Mouse (Mus musculus): ENCODE results near the gene Zbed5. TPM values are rescaled to one million over a fixed set of nuclear protein-coding genes. Genes with fewer than 3 reads are reported as not detected.
A peak's percentile ranks its signal among the peaks of the same experiment; 100 is the strongest.

The Zbed5 gene
- polyA plus RNA-seq, 1 experiment from 2014 or later: 6.9 TPM

DNA sequence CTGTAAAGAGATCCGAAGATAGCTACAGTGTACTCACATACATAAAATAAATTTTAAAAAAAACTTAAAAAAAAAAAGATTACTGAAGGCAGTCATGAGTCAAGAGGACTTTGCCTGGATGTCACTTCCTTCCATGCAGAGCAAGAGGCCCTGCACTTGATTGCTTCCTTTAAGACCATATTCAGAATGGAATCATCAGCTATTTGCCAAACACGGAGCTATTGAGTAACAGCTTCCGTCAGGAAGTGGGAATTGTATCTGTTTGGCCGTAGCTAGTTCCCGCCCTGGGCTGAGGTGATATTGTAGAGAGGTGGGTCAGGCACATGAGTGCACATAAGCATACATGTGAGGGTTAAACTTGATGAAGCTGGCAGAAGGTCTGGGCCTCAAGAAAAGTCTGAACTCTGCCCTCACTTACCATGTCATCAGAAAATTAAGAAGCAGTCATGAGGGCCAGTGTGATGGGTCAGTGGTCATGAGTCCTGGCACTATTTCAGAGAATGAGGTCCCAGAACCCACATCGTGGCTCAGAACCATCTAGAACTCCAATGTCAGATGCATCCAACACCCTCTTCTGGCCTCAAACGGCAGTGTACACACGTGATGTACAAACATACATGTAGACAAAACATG, 29.4 kb downstream of the Zbed5 start:
- no peak overlapping the region for H3K4me2 ChIP-seq
- no peaks in the 10 kb centered on the region for H3K27me3 ChIP-seq (ENCODE audit: insufficient read depth, low read length)
- no peak overlapping the region for H3K27ac ChIP-seq (ENCODE audit: low read depth)
- no peak for TF ChIP-seq CTCF (IDR thresholded peaks at IDR 0.05; ENCODE audit: low read depth)
- H3K9ac ChIP-seq: no peak overlapping the region
- no peak overlapping the region for H3K4me3 ChIP-seq (ENCODE audit: low read depth, low read length)
- H3K9me3 ChIP-seq (ENCODE audit: low read depth, low read length): no peaks in the 10 kb centered on the region
- no peaks in the 10 kb centered on the region for H3K4me1 ChIP-seq (ENCODE audit: insufficient read depth)
- whole genome bisulfite sequencing: 77% methylated on average over 8 of the region's 8 CpGs
- H3K36me3 ChIP-seq (ENCODE audit: insufficient read depth): no peaks in the 10 kb centered on the region
- ATAC-seq (ENCODE audit: insufficient read depth): no peak
- DNase-seq: no peak

DNA sequence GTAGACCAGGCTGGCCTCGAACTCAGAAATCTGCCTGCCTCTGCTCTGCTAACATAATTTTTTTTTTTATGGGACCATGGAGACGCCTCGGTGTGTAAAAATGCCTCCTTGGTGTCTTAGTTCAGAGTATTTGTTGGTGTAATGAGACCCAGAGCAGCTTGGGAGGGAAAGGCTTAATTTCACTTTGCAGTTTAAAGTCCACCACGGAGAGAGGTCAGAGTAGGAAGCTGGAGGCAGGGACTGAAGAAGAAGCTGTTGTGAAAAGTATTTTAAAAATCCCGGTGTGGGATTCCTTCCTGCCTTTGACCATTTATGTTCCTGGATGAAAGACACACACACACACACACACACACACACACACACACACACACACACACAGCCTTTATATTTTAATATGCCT, 30.4 kb downstream of the Zbed5 start:
- Histone ChIP-seq H3K27me3 (ENCODE audit: insufficient read depth, low read length) (no peaks in the 10 kb centered on the region), H3K27ac (ENCODE audit: low read depth) (no peak overlapping the region), H3K4me3 (ENCODE audit: low read depth, low read length) (no peak overlapping the region), H3K9ac (no peak overlapping the region), H3K4me2 (no peak overlapping the region), H3K9me3 (ENCODE audit: low read depth, low read length) (no peaks in the 10 kb centered on the region), H3K4me1 (ENCODE audit: insufficient read depth) (no peaks in the 10 kb centered on the region), H3K36me3 (ENCODE audit: insufficient read depth) (no peaks in the 10 kb centered on the region)
- 72% methylated on average over 5 of the region's 5 CpGs for WGBS
- no peak for ATAC-seq (ENCODE audit: insufficient read depth)
- TF ChIP-seq CTCF (IDR thresholded peaks at IDR 0.05; ENCODE audit: low read depth): no peak
- no peak for DNase-seq

- 32% methylated on average over 9 of the region's 9 CpGs for WGBS
- peak; percentile 66; the same call in 1 of the 2 replicates for ATAC-seq (ENCODE audit: insufficient read depth)
- H3K36me3 ChIP-seq (ENCODE audit: insufficient read depth): no peaks in the 10 kb centered on the region
These were observed 34.7 kb downstream of the Zbed5 start for GRCm38 (mm10) chr5:129929924-129930855.

GRCm38 (mm10) chr5:129936941-129937340, 41.4 kb downstream of the Zbed5 start:
- WGBS: 59% methylated on average over 4 of the region's 4 CpGs
- H3K4me3 ChIP-seq (ENCODE audit: low read depth, low read length): no peak overlapping the region
- no peak overlapping the region for H3K4me2 ChIP-seq
- H3K4me1 ChIP-seq (ENCODE audit: insufficient read depth): no peaks in the 10 kb centered on the region
- H3K9ac ChIP-seq: no peak overlapping the region
- no peak for TF ChIP-seq CTCF (IDR thresholded peaks at IDR 0.05; ENCODE audit: low read depth)
- ATAC-seq (ENCODE audit: insufficient read depth): no peak
- no peaks in the 10 kb centered on the region for H3K27me3 ChIP-seq (ENCODE audit: insufficient read depth, low read length)
- no peaks in the 10 kb centered on the region for H3K9me3 ChIP-seq (ENCODE audit: low read depth, low read length)
- no peak for DNase-seq
- H3K27ac ChIP-seq (ENCODE audit: low read depth): no peak overlapping the region
- H3K36me3 ChIP-seq (ENCODE audit: insufficient read depth): no peaks in the 10 kb centered on the region

More at GRCm38 (mm10) chr5:129929924-129930855, 34.7 kb downstream of the Zbed5 start:
- TF ChIP-seq CTCF (IDR thresholded peaks at IDR 0.05; ENCODE audit: low read depth): no peak
- Histone ChIP-seq H3K4me3 (ENCODE audit: low read depth, low read length) (no peak overlapping the region), H3K27me3 (ENCODE audit: insufficient read depth, low read length) (no peaks in the 10 kb centered on the region), H3K4me1 (ENCODE audit: insufficient read depth) (no peaks in the 10 kb centered on the region), H3K4me2 (no peak overlapping the region), H3K27ac (ENCODE audit: low read depth) (0 out of 2 replicates have a peak overlapping the region, but pooled peaks have one; percentile 3), H3K9me3 (ENCODE audit: low read depth, low read length) (no peaks in the 10 kb centered on the region), H3K9ac (no peak overlapping the region)
- peak; percentile 72 for DNase-seq

DNA sequence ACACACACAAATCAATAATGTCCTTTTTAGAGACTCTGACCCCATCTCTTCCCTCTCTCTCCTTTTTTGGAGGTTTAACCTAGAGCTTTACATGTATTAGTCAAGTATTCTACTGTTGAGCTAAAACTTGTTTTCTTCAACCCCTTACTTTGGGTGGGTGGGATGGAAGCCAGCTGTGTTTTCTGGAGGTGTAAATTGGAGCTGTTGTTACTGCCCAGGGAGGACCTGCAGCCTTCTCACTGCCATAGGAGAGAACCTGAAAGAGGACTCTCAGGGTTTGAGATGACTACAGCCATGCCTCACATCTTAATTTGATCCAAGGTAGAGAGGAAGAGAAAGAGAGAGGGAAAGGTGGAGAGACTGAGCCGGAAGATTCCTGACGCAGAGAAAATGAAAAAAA, 44.8 kb downstream of the Zbed5 start:
- DNase-seq: no peak
- no peak for ATAC-seq (ENCODE audit: insufficient read depth)
- TF ChIP-seq CTCF (IDR thresholded peaks at IDR 0.05; ENCODE audit: low read depth): no peak
- H3K4me3 ChIP-seq (ENCODE audit: low read depth, low read length): no peak overlapping the region
- H3K9ac ChIP-seq: no peak overlapping the region
- H3K4me1 ChIP-seq (ENCODE audit: insufficient read depth): no peaks in the 10 kb centered on the region
- no peaks in the 10 kb centered on the region for H3K27me3 ChIP-seq (ENCODE audit: insufficient read depth, low read length)
- no peaks in the 10 kb centered on the region for H3K9me3 ChIP-seq (ENCODE audit: low read depth, low read length)
- H3K36me3 ChIP-seq (ENCODE audit: insufficient read depth): 0 out of 2 replicates have a peak, but pooled peaks cover 3% of the 10 kb centered on the region
- no peak overlapping the region for H3K27ac ChIP-seq (ENCODE audit: low read depth)
- 0 out of 2 replicates have a peak overlapping the region, but pooled peaks have one; percentile 11 for H3K4me2 ChIP-seq
- WGBS: 33% methylated on average over 2 of the region's 2 CpGs

DNA sequence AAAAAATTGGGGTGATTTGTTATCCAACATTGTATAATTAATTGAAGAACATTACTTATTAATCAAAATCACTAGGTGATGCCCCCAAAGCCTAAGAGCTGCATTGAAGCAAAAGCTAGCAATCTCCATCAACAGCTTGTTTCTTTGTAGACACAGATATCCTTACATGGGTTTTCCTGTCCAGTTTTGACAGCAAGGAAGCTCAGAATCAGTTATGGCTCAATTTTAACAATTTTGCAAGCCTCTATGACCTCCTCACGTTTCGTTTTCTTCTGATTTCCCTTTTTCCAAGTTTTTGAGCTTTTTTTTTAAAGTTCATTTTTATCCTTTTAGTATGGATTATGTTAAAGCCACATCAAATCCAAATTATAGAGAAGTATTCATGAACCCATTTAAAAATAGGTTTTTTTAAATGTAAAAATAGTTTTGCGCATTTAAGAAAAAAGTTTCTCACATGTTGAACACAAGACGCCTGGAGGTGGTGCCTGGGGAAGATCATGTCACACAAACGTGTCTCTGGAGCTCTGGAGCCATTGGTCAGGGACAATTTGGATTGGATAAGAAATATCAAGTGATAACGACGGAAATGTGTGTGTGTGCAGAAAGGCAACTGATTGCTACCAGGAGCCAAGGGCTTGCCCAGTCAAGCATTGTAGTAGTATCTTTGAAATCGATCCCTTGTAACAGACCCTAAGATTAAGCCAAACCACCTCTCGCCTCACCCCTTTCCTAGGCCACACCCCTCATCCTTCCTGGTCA, 45.4 kb downstream of the Zbed5 start:
- peak; percentile 27 for DNase-seq
- 0 out of 2 replicates have a peak, but pooled peaks cover 4% of the 10 kb centered on the region for H3K36me3 ChIP-seq (ENCODE audit: insufficient read depth)
- ATAC-seq (ENCODE audit: insufficient read depth): peak; percentile 53
- peak overlapping the region; percentile 32; the same call in 1 of the 2 replicates for H3K9ac ChIP-seq
- H3K27me3 ChIP-seq (ENCODE audit: insufficient read depth, low read length): no peaks in the 10 kb centered on the region
- no peak for TF ChIP-seq CTCF (IDR thresholded peaks at IDR 0.05; ENCODE audit: low read depth)
- peak overlapping the region; percentile 89 for H3K4me3 ChIP-seq (ENCODE audit: low read depth, low read length)
- H3K27ac ChIP-seq (ENCODE audit: low read depth): 0 out of 2 replicates have a peak overlapping the region, but pooled peaks have one; percentile 46
- WGBS: 5% methylated on average over 9 of the region's 9 CpGs
- peak overlapping the region; percentile 59 for H3K4me2 ChIP-seq
- H3K9me3 ChIP-seq (ENCODE audit: low read depth, low read length): no peaks in the 10 kb centered on the region
- H3K4me1 ChIP-seq (ENCODE audit: insufficient read depth): no peaks in the 10 kb centered on the region
